Mouse (Mus musculus) lung, postnatal 0 days (tissue): ENCODE measurements at regions not wholly inside any gene's neighbourhood (a gene's known extent, or its start where the extent isn't known, plus 50 kb on each side); places are given as distances from the start of the nearest gene placed in this dataset.

ENCODE experiments used
- CTCF ChIP-seq: IDR thresholded peaks from 2 replicates; pipeline ENCODE4 v1.5.1; 2016; ENCODE audit warnings: antibody characterized with exemption, mild to moderate bottlenecking
- EP300 ChIP-seq: IDR thresholded peaks from 2 replicates; pipeline ENCODE4 v1.6.1; 2016; ENCODE audit warnings: antibody characterized with exemption, mild to moderate bottlenecking, control low read depth

DNA sequence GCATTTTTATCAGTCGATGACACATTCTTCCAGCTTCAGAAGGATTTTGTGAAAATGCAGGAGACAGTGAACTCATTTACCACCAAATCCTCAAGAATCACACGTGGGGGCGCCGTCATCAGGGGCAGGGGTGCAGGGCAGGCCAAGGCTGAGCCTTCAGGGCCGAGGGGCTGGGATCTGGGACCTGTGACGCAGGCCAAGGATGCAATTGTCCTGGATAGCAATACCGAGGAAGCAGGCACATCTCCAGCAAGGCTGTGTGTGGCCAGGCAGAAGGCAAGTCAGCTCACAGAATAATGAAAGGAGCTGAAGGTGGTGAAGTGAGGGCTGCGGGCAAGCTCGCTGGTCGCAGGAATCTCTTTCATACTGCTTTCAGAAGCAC, 897.3 kb upstream of the Car8 start:
- no peak for TF ChIP-seq CTCF
- TF ChIP-seq EP300, result no peak
